Mouse (Mus musculus): ENCODE data around the gene B130006D01Rik. TPM values are rescaled to one million over a fixed set of nuclear protein-coding genes. Genes with fewer than 3 reads are reported as not detected.
A peak's percentile ranks its signal among the peaks of the same experiment; 100 is the strongest.

B130006D01Rik gene
- polyA plus RNA-seq, 1 experiment: 0.93 TPM

DNA sequence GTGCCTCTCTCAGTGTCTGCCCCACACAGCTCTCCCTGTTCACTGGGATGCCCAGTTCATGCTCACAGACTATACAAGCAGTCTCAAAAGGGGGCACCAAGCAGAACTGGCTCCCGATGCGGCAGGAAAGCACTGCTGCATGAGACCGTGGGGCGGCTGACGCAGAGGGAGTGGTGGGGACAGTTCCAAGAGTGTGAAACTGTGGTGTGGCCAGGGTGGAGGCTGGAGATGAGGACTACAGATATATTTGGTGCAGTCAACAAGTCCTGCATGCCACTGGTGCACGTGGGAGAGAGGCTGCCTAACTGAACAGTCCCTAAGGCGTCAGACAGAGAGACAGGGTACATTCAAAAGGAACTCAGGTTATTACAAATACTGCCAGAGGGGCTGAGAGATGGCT lies 34.4 kb upstream of the B130006D01Rik start:
- Histone ChIP-seq H3K27ac (ENCODE audit: insufficient read depth, low read length) (no peak overlapping the region), H3K4me3 (ENCODE audit: insufficient read depth, low read length) (no peak overlapping the region), H3K4me1 (ENCODE audit: control insufficient read depth, insufficient read depth, low read length) (0 out of 2 replicates have a peak, but pooled peaks cover 4% of the 10 kb centered on the region)
- TF ChIP-seq CTCF (IDR thresholded peaks at IDR 0.05; ENCODE audit: borderline replicate concordance, insufficient read depth, low read length): no peak
- TF ChIP-seq POLR2A (IDR thresholded peaks at IDR 0.05; ENCODE audit: low read depth, low read length): no peak

DNA sequence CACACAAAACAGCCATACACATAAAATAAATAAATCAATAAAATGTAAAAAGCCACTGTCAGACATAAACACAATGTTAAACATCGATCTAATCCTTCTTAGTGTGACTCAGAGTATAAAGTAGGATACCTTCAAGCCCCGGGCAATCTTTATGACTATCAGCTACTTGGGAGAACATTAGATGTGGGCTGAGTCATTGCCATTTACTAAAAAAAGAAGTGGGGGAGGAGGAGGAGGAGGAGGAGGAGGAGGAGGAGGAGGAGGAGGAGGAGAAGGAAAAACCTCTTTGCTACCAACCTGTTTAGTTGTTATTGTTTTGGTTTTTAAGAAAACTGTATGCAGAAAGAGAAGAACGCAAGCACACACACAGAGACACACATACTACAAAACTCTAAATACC lies 33.8 kb upstream of the B130006D01Rik start:
- TF ChIP-seq POLR2A (IDR thresholded peaks at IDR 0.05; ENCODE audit: low read depth, low read length) (no peak), CTCF (IDR thresholded peaks at IDR 0.05; ENCODE audit: borderline replicate concordance, insufficient read depth, low read length) (no peak)
- Histone ChIP-seq H3K27ac (ENCODE audit: insufficient read depth, low read length) (no peak overlapping the region), H3K4me3 (ENCODE audit: insufficient read depth, low read length) (no peak overlapping the region), H3K4me1 (ENCODE audit: control insufficient read depth, insufficient read depth, low read length) (0 out of 2 replicates have a peak, but pooled peaks cover 4% of the 10 kb centered on the region)

DNA sequence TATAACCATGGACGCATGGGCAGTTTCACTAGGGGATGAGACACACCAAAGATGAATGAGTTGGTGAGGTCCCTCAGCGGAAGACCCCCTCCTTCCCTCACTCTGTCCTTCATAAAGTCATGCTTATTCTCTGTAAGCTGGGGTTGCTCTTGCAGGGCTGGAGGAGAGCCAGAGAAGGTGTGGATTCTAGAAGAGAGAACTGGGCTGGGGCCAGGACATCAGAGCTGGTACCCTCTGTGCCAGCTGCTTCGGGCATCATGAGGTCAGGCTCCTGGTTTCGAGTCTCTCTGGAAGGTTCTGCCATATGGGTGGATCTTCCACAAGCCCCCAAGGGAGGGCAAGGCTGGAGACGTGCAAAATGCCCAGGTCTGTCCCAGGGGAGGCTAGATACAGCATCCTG lies 24.8 kb upstream of the B130006D01Rik start:
- no peak overlapping the region for H3K4me3 ChIP-seq (ENCODE audit: insufficient read depth, low read length)
- no peaks in the 10 kb centered on the region for H3K4me1 ChIP-seq (ENCODE audit: control insufficient read depth, insufficient read depth, low read length)
- H3K27ac ChIP-seq (ENCODE audit: insufficient read depth, low read length): no peak overlapping the region
- no peak for TF ChIP-seq POLR2A (IDR thresholded peaks at IDR 0.05; ENCODE audit: low read depth, low read length)
- TF ChIP-seq CTCF (IDR thresholded peaks at IDR 0.05; ENCODE audit: borderline replicate concordance, insufficient read depth, low read length): no peak

DNA sequence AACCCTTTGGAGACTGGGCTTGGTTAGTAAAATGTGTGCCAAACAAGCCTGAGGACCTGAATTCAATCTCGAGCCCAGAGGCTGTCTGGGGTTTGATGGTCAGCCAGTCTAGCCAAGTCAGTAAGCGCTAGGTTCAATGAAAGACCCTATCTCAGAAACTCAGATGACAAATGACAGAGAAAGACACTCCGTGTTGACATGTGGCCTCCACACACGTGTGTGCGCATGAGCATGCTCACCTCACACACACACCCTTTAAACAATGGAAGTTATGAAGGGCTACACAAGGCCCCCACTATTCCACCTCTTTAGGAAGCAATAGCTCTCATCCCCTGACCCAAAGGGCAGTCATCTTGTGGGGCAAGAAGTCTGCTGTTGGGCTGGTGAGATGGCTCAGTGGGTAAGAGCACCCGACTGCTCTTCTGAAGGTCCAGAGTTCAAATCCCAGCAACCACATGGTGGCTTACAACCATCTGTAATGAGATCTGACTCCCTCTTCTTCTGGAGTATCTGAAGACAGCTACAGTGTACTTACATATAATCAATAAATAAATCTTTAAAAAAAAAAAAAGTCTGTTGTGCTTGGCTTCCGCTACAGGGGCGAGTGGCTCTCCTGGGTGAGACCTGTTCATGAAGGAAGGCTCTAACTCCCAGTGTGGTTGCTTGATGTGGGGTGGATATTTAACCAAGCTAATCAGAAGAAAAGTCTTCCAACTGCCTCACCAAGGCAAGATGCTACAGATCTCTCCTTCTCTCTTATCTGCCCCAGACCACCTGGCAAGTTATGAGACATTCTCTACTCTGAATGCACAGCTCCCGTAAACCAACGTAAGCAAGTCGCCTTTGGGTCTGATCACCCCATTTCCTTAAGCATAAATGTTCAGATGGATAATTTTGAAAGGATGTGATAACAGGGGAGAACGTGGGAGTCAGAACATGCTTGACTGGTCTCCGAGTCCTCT lies 22.3 kb upstream of the B130006D01Rik start:
- no peaks in the 10 kb centered on the region for H3K4me1 ChIP-seq (ENCODE audit: control insufficient read depth, insufficient read depth, low read length)
- no peak overlapping the region for H3K27ac ChIP-seq (ENCODE audit: insufficient read depth, low read length)
- no peak for TF ChIP-seq POLR2A (IDR thresholded peaks at IDR 0.05; ENCODE audit: low read depth, low read length)
- TF ChIP-seq CTCF (IDR thresholded peaks at IDR 0.05; ENCODE audit: borderline replicate concordance, insufficient read depth, low read length): no peak
- no peak overlapping the region for H3K4me3 ChIP-seq (ENCODE audit: insufficient read depth, low read length)

DNA sequence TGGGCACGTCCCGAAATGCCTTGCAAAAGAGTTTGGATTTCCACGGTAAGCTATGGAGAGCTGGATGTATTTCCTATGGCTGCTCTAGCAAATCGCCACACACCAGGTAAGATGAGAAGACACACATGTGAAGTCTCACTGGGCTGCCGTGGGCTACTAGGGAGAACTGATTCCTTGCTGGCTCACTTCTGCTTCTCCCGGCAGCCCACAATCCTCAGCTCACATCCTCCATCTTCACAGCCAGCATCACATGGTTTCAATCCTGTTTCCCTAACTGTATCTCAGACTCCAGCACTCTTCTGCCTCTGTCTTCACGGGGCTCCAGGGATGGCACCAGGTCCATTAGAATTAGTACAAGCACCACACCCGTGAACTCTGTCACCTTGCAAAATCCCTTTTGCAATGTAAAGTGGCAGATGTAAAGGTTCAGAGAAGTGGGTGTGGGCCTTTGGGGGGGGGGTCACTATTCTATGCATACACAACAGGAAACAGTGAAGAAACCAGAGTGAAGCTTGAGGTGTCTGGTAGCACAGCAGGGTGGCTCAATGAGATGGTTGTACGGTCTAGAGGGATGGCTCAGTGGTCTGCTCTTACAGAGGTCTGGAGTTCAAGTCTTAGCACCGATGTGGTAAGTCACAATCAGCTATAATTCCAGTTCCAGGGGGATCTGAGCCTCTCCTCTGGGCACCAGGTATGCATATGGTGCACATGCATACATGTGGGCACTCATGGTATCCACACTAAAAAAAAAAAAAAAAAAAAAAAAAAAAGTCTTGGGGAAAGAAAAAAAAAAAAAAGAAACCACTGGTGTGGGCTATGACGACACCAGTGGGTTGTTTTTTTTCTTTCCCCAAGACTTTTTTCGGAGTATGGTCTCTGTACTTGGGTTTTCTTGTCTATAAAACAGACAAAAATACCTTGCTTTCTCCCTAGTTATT lies 19.1 kb upstream of the B130006D01Rik start:
- H3K27ac ChIP-seq (ENCODE audit: insufficient read depth, low read length): no peak overlapping the region
- TF ChIP-seq CTCF (IDR thresholded peaks at IDR 0.05; ENCODE audit: borderline replicate concordance, insufficient read depth, low read length) (no peak), POLR2A (IDR thresholded peaks at IDR 0.05; ENCODE audit: low read depth, low read length) (no peak)
- H3K4me1 ChIP-seq (ENCODE audit: control insufficient read depth, insufficient read depth, low read length): no peaks in the 10 kb centered on the region
- H3K4me3 ChIP-seq (ENCODE audit: insufficient read depth, low read length): no peak overlapping the region

DNA sequence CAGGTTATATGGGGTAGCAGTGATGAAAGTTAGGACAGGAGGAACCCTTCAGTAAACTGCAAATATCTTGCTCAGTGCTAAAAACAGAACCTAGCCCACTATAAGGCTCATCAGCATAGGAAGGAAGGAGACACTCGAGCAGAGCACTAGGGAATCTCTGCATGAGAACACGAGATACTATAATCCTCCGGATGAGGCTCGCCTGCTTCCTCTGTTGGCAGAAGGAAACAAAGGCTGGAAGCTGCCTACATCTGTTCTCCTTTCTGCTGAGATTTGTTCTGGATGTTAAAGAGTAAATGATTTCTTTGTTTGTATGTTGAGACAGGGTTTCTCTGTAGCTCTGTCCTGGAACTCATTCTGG lies 18.4 kb upstream of the B130006D01Rik start:
- TF ChIP-seq CTCF (IDR thresholded peaks at IDR 0.05; ENCODE audit: borderline replicate concordance, insufficient read depth, low read length) (no peak), POLR2A (IDR thresholded peaks at IDR 0.05; ENCODE audit: low read depth, low read length) (no peak)
- Histone ChIP-seq H3K4me3 (ENCODE audit: insufficient read depth, low read length) (no peak overlapping the region), H3K4me1 (ENCODE audit: control insufficient read depth, insufficient read depth, low read length) (no peaks in the 10 kb centered on the region), H3K27ac (ENCODE audit: insufficient read depth, low read length) (no peak overlapping the region)

DNA sequence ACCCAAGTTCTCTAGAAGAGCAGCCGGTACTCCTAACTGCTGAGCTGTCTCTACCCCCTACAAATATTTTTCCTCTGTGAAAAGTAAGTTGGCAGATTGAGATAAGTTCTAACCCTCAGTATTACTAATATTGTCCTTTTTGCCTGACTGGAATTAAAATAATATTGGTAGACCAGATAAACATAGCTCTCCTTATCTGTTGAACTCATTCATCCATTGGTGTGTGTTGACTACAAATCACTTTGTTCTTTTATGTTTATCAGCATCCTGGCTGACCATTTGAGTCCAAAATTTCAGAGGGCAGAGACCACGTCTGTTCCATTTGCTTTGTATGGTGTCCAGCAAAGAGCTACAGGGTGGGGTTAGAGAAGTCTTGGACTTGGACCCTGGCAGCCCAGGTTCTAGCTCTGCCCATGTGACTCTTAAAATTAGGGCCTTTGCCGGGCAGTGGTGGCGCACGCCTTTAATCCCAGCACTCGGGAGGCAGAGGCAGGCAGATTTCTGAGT lies 13.8 kb upstream of the B130006D01Rik start:
- no peak overlapping the region for H3K27ac ChIP-seq (ENCODE audit: insufficient read depth, low read length)
- no peak overlapping the region for H3K4me3 ChIP-seq (ENCODE audit: insufficient read depth, low read length)
- TF ChIP-seq CTCF (IDR thresholded peaks at IDR 0.05; ENCODE audit: borderline replicate concordance, insufficient read depth, low read length): no peak
- no peak for TF ChIP-seq POLR2A (IDR thresholded peaks at IDR 0.05; ENCODE audit: low read depth, low read length)
- peaks cover 3% of the 10 kb centered on the region; the same call in 1 of the 2 replicates for H3K4me1 ChIP-seq (ENCODE audit: control insufficient read depth, insufficient read depth, low read length)

DNA sequence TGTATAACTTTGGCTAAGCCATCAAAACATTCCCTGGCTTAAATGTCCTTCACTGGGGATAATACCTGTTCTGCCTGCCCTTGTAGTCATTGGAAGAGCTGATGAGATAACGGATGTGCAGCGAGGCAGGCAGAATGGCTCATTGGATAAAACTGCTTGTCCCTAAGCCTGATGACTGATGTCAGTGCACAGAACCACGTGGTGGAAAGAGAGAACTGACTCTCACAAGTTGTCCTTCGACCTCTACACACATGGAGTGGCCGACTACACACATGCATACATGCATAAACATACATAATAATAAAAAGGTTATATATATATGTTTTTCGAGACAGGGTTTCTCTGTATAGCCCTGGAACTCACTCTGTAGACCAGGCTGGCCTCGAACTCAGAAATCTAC lies 12.9 kb upstream of the B130006D01Rik start:
- H3K4me1 ChIP-seq (ENCODE audit: control insufficient read depth, insufficient read depth, low read length): peaks cover 3% of the 10 kb centered on the region; the same call in 1 of the 2 replicates
- no peak for TF ChIP-seq CTCF (IDR thresholded peaks at IDR 0.05; ENCODE audit: borderline replicate concordance, insufficient read depth, low read length)
- no peak for TF ChIP-seq POLR2A (IDR thresholded peaks at IDR 0.05; ENCODE audit: low read depth, low read length)
- H3K27ac ChIP-seq (ENCODE audit: insufficient read depth, low read length): no peak overlapping the region
- no peak overlapping the region for H3K4me3 ChIP-seq (ENCODE audit: insufficient read depth, low read length)

DNA sequence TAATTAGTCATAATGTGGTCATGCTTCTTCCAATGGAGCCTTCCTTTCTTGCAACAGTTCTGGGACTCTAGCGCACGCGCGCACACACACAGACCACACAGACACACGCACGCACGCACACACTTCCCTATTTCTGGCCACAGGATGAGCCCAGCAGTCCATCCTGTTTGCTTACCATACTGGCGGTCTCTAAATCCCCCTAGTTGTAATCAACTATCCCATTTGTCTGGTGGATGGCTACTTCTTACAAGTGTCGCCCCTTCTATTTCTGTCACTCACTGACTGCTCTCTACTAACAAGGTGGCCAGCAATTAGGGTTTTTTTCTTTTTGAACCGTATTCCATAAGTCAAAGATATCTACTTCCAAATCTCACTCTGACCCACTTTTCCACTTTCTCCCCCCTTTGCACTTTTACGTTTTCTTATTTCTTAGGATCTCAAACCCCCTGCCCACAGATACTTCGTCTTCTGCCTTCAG lies 11.3 kb upstream of the B130006D01Rik start:
- no peak for TF ChIP-seq POLR2A (IDR thresholded peaks at IDR 0.05; ENCODE audit: low read depth, low read length)
- no peak for TF ChIP-seq CTCF (IDR thresholded peaks at IDR 0.05; ENCODE audit: borderline replicate concordance, insufficient read depth, low read length)
- Histone ChIP-seq H3K4me3 (ENCODE audit: insufficient read depth, low read length) (peak overlapping the region; percentile 28), H3K4me1 (ENCODE audit: control insufficient read depth, insufficient read depth, low read length) (peaks cover 3% of the 10 kb centered on the region; the same call in 1 of the 2 replicates), H3K27ac (ENCODE audit: insufficient read depth, low read length) (no peak overlapping the region)

All from embryonic fibroblast, embryonic 13.5 days (primary cell).